Comparison of ENCODE assay signal across 17 mouse cellular contexts in the genomic region with DNA sequence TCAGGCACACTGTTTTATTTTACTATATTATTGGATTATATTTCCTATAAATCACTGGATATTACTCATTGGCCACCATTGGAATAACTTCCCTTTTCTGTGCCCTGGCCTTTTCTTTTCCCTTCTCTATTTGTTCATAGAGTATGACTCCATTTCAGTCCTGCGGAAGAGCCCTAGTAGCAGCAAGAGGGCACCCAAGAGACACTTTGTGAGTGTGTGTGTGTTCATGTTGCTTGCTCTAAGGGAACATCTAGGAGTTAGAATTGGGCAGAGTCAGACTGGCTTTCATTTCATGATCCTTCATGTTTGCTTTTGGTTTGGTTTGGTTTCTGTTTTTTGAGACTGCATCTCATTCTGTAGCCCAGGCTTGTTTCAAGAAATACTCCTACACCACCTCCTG.
A peak's percentile ranks its signal among the peaks of the same experiment; 100 is the strongest.
DNase-seq lines count a peak whose midpoint lies in the region; ATAC-seq and TF ChIP-seq lines count a peak whose summit lies in the region.
"Had no signal": no experiment of that assay in that cellular context is flagged by ENCODE, and none has a peak within 500 bp of the region (broad histone marks: within the 10 kb centered on the region; RNA-seq: fewer than 3 reads in every experiment).

No protein-coding gene starts in this region.

- in situ Hi-C loops in Patski (cut with MboI; ENCODE audit: low pct_unique_long_range_greater_than_20kb) = no loop called here

- H3K27me3 ChIP-seq in Patski = no peaks in the 10 kb centered on the region
- H3K27me3 ChIP-seq: embryonic facial prominence, embryonic 15.5 days; liver, embryonic 13.5 days; midbrain, embryonic 15.5 days had no signal

- CTCF ChIA-PET in Patski (lab: Charles Lee) = interaction anchor here (3.0 kb wide), 1 partner anchor 14 kb away, joined by 8 read pairs; no protein-coding TSS in a partner anchor

- intact Hi-C loops in gastrocnemius, adult 2 months (cut with DNase I) = loop anchor here (5.0 kb wide), 1 partner anchor 53 kb away; no protein-coding TSS in a partner anchor

- ATAC-seq in Patski = no peak
- ATAC-seq: activated CD4-positive, CD25-positive, alpha-beta regulatory T cell, adult 4 months; forebrain, embryonic 14.5 days; midbrain, embryonic 15.5 days had no signal

- TF ChIP-seq CTCF in gastrocnemius, adult 2 months (IDR thresholded peaks at IDR 0.05) = peak; percentile 50
- TF ChIP-seq CTCF in layer of hippocampus, adult 2 months (conservative IDR thresholded peaks at IDR 0.05) = peak; percentile 60
- TF ChIP-seq CTCF in Patski (IDR thresholded peaks at IDR 0.05) = peak; percentile 21

- no peak overlapping the region for H3K27ac ChIP-seq in gastrocnemius, adult 2 months
- H3K27ac ChIP-seq in layer of hippocampus, adult 2 months = no peak overlapping the region
- H3K27ac ChIP-seq: embryonic facial prominence, embryonic 15.5 days; hindbrain, embryonic 10.5 days; liver, embryonic 13.5 days; macrophage; midbrain, embryonic 15.5 days had no signal

- H3K4me3 ChIP-seq in gastrocnemius, adult 2 months = no peak overlapping the region
- H3K4me3 ChIP-seq in layer of hippocampus, adult 2 months = no peak overlapping the region
- H3K4me3 ChIP-seq: embryonic facial prominence, embryonic 15.5 days; hindbrain, embryonic 10.5 days; liver, embryonic 13.5 days; midbrain, embryonic 15.5 days had no signal

- DNase-seq in gastrocnemius, adult 2 months = no peak
- DNase-seq in gastrocnemius, postnatal 10 days = no peak
- DNase-seq in layer of hippocampus, adult 2 months (ENCODE audit: low spot score in 2 of 2) = no peak
- DNase-seq in layer of hippocampus, postnatal 36 days = no peak
- DNase-seq in 416B (ENCODE audit: low read depth) (peak; percentile 66), Patski (ENCODE audit: low read depth, low spot score) (no peak)
- DNase-seq in Muller cell, postnatal 12 days (ENCODE audit: inconsistent ontology term) = no peak
- no peak for DNase-seq in testis, postnatal 10 days (ENCODE audit: low spot score)
- DNase-seq: kidney, postnatal 25 days; liver, embryonic 13.5 days; right cerebral cortex, postnatal 14 days had no signal

- POLR2A ChIA-PET in Patski (lab: Charles Lee) = no interaction called here
